Mouse (Mus musculus): ENCODE measurements around the gene Gm10309.

GRCm38 (mm10) chr17:86494494-86494893, 10.5 kb downstream of the Gm10309 start:
- no peak for TF ChIP-seq CTCF (IDR thresholded peaks at IDR 0.05; ENCODE audit: insufficient read depth, low read length)
- no peak for TF ChIP-seq POLR2A (IDR thresholded peaks at IDR 0.05; ENCODE audit: borderline replicate concordance, extremely low read depth, low read depth, low read length)

Data from lung, adult 2 months (tissue).